Mouse (Mus musculus) forelimb bud, embryonic 11.5 days (tissue): ENCODE measurements at regions not wholly inside any gene's neighbourhood (a gene's known extent, or its start where the extent isn't known, plus 50 kb on each side); places are given as distances from the start of the nearest gene placed in this dataset.

Experiments used
- DNase-seq: peaks from one replicate; pipeline ENCODE4 v3.0.0-alpha.2; 2012; ENCODE audit warnings: low read depth, low spot score

DNA sequence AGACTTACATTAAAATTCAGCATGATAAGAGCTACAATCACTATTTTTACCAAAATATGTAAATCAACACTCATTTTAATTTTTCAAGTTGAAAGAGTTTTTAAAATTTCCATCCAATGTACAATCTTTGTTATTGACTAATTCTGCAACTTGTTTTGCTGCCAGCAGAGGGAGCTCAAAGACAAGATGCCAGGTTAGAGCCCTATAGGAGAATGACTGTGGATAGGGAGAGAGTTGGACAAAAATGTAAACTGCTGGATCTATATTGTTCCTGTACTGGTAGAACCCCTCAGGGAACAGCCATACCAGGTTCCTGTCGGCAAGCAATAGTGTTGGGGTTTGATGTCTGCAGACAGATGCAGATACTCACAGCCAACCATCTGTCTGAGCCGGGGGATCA is 288.8 kb upstream of the 4930550L24Rik start:
- peak; percentile 40 for DNase-seq
